Mouse (Mus musculus): Measurements from ENCODE around the gene Padi1.

Padi1 gene

DNA sequence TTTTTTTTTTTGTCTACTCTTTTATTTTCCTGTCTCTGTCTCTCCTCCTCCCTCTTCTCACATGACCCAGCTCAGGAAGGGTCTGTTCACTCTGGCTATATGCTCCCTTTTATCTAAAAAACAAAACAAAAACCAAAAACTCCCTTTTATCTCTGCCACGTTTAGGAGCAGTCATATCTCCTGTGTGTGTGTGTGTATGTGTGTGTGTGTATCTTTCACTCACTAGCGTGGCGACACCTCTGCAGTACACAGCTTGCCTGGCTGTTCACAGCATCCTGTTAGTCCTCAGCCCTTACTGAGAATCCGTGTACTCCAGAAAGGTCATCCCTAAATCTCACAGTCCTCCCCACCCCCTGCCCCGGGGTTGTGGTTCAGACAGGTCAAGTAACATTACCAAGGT, 30.1 kb downstream of the Padi1 start:
- DNase-seq: no peak

DNA sequence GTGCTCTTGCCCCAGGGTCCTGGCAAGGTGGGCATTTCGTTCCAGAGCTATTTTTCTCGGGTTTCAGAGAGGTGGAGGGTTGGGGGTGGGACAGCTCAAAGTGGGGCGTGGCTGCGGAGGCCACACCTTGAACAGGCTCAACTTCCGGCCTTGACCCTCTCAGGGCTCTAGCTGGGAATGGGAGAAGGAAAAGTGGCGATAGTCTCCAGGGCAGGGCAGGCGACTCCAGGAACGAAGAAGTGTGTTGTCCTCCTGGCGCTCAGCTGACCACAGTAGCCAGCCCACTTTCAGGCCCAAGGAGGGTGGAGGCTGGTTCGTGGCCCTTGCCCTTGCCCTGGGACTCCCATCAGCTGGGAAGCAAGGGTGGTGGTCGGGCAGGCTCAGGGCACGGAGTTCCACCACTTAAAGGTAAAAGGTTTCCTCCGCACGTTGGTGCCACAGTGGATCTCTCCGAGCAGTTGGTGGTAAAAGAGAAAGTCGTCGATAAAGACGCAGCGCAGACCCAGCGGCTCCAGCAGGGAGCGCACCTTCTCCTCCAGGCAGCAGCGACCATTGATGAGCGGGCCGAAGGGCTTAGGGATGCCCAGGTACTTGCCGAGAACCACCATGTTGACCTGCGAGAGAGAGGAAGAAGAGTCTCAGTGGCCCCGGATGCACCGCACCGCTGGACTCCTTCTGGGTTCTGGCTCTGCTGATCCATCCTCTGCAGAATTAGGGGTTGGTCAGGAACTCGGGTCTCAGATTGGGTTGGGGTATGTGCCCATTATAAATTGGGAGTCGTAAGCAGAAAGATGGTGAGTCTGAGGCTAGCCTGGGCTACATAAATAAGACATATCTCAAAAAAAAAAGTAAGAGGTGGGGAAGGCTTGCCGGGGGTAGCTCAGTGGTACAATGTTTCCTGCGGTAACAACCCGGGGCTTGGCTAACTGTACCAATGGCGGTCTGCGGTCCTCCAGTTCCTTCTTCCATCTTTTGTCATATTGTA, 31.0 kb downstream of the Padi1 start:
- peak; percentile 72 for DNase-seq

DNA sequence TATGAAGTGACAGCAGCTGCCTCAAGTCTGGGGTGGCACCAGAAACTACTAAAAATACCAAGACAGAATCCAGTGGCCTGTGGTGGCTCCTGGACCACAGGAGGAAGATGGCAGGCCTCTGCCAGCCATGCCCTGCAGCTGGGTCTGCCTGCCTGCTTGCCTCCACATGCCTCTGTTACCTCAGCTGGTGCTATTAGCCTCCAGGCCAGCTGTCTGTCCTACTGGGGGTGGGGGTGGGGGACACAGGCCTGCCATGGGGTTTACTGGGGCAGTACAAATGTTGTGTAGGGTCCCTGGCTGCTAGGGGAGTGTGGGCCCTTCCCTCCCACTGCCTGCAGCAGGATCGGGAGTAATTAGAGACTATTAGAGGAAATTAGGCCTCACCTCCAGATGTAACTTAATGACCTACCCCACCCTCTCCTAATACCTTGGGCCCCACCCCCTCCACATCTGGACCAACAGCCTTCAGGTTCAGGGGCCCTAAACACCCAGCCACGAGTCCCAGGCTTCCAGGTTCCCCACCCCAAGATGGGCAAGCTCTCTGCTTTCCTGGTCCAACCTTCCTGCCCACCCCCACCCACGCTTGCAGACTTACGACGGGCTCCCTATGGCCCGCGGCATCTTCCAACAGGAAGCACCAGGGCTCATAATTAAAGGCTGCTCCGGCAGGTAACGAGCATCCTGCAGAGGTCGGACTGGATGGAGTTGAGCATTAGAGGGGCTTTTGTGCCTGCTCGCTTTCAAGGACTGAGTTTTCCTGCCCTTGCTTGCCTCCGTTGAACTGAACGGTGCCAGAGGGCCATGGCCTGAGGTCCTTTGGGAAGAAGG, 32.0 kb downstream of the Padi1 start:
- peak; percentile 35 for DNase-seq

DNA sequence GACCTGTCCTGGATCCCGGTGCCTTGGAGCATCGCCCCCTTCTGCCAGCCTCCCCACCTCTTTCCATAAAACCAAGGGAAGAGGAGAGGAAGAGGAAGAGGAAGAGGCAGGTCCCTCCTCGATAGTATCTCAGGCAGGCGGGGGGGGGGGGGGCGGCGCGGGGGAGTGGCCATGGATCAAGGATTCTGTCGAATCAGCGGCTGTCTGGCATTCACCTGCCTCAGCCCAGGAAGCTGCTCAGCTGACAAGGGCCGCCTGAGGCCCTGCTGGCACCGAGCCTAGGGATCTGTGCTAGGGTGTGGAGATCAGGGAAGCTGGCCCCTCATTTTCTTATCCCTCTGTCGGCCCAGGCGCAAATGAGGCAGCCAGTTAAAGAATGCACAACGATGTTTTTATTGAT, 33.0 kb downstream of the Padi1 start:
- no peak for DNase-seq

DNA sequence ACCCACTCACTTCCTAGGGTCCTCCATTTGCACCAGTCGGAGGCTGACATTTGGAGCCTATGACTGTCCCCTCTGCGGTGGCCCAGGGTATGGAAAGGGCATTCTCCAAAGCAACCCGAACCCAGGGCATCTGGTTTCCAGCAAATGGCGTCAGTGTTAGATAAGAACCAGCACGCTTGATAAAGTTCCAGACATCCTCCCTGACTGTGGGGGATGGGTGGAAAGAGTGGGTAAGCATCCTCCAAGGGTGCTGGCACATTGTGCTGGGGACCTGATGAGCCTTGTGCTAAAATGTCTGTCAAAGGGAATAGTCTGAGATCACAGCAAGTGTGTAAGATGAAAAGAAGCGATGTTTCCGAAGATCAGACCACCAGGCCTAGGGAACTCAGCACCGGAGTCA, 33.4 kb downstream of the Padi1 start:
- DNase-seq: no peak

DNA sequence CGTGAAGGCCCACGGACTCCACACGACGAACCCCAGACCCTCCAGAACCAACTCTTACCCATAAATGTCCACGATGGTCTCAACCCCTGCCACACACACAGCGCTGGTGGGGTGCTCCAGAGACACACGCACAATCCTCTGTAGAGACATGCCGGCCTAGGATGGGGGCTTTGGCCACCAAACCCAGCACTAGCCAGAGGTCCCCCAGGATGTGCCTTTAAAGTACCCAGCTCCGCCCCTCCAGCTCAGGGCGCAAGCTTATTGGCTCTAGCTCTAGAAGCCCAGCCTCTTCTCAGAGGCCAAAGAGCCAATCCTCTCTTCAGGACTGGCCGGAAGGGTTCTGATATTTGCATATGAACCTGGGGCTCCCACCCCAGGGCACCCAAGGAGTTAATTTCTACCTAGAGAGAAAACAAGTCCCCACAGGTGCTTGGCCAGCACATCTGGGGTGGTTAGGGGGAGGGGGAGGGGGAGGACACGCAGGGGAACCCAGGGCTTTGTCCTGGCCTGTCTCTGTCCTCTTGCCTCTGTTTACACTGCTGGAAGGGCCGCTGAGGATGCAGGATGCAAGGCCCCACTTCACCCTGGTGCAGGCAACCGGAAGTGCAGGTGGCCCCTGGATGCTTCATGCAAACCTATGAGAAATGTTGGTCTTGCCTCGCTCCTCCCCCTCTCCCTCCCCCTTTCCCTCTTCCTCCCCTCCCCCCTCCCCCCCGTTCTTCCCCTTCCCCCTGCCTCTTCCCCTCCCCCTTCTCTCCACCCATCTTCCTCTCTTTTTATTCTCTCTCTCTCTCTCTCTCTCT, 34.9 kb downstream of the Padi1 start, which contains the start of gene Padi3:
Padi3 (minus strand) TSS at position 191 of the 803 bp plus-strand sequence.
- no peak for DNase-seq

DNA sequence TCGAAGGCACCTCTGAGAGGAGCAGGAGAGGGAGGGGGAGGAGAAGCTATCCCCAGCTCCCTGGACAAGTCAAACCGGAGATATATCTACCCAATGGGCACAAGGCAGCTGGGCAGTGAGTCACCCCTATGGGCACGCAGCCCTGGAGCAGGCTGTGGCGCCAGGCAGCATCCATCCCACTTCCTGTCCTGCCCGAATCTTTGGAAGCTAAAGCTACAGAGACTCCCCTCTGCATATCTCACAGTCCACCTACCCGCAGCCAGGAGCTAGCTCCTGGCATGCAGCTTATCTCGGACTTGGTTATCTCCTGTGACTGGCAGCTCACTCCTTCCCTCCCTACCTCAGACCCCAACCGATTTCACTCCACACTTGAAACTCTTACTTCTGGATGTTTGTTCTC, 36.5 kb downstream of the Padi1 start:
- DNase-seq: no peak

DNA sequence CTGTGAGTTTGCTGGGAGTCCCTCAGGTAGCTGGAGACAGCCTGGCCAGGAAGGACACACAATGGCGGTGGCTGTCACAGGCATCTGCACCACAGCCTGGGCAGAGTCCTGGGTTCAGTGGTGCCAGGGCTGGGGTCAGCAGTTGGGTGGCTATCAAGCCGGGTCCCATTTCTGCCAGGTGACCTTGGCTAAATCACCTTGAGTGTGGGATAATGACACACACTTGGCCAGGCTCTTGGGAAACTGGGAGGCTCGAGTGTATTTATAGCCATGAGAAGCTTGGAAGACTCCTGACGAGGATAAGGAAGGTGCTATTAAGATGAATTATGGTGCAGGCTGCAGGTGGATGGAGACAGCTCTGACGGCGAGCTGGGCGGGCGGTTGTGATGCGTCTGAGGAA, 41.0 kb downstream of the Padi1 start:
- DNase-seq: no peak

DNA sequence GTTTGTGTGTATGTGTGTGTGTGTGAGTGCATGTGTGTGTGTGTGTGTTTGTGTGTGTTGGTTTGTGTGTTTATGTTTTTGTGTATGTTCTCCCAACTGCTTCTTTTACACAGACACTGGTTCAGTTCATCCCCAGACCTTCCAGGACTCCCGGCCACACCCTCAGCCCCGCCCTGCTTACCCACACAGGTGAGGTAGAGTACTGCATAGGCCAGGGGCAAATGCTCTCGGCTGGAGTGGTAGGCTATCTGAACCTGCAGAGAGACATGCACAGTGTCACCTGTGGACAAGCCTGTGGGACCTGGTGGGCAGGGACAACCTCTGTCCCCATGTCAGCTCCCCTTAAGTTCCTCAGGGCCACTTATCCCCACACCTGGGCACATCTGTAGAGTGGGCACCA, 44.2 kb downstream of the Padi1 start:
- DNase-seq: no peak

DNA sequence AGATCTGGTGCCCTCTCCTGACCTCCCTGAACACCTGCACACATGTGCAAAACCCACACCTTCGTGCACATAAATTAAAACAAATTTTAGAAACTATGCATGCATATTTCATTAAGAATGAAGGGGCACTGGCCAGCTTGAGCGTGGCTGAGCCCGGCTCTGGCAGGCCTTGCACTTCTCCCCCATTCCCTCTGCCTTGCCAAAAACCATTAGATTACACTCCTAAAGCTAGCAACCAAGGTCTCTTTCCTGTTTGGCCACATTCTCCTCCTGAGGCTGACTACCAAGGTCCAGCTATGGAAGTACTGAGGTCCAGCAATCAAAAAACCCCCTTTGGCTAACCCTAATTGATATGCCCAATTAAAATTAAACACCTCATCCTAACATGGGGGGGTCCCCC, 48.8 kb downstream of the Padi1 start:
- no peak for DNase-seq

DNA sequence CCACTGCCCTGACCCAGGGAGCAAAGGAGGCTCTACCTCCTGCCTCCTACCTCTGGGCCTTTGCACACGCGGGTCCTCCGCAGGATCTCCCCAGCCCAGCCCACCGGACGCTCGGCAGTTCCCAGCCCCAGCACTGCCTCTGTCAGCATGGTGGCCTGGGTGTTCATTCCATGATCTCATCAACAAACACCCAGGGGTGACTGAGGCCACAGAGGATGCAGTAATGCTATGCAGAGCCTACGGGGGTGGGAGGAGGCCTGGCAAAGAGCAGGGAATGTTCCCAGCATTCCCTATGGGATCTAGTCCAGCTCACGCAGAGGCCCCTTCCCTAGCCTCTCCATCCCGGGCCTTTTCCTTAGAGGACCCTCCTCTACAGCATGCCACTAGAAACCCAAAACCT, 50.9 kb downstream of the Padi1 start:
- DNase-seq: no peak

DNA sequence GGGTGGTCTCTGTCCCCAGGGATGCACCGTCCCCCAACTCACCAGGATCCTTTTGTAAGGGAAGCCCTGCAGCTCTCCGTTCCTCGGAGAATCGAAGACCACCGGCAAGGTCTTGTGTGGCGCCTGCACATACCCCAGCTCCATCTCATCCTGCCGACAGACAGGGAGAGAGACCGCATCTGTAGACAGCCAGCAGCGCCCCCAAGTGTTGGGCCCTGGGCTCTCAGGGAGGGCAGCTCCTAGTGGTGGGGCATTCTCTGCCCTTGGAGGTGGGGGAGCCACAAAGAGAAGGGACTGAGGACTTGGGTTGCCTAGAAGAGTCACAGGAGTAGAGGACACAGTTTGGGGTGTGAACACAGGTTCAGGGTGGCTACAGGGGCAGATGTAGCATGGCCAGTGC, 51.8 kb downstream of the Padi1 start:
- no peak for DNase-seq

DNA sequence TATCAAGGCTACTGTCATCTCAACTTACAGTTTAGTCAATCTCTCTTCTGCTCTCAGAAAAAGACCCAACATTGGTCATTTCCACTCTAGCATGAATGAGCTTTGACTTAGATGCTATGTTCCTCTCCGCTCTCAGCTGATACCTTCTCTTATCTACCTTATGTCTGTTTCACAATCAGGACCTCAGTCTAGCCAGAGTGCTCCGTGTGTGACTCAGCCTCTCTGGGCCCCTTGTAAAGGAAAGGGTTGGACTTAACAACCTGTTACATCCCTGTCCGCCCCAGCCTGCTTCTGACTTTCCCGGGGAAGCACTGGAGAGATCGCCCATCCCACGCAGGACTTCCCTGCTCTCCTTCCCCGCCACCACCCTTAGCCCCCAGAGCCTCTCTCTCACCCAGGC, 53.0 kb downstream of the Padi1 start:
- no peak for DNase-seq

DNA sequence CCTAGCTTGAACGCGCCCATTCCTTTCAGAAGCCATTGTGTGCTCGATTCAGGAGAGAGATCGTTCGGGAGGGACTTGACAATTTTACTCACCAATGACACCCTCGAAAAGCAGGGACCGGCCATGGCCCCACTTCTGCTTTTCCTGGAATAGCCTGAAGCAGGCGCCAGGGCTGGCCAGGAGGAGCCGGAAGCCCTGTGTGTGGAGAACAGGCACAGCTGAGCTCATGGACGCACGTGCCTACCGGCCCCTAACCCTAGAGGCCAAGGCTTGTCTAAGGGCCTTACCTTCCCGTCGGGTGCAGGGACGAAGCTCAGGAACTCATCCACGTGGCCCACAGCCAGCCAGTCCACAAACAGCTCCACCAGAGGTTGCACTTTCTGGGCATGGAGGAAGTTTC, 54.5 kb downstream of the Padi1 start:
- no peak for DNase-seq

DNA sequence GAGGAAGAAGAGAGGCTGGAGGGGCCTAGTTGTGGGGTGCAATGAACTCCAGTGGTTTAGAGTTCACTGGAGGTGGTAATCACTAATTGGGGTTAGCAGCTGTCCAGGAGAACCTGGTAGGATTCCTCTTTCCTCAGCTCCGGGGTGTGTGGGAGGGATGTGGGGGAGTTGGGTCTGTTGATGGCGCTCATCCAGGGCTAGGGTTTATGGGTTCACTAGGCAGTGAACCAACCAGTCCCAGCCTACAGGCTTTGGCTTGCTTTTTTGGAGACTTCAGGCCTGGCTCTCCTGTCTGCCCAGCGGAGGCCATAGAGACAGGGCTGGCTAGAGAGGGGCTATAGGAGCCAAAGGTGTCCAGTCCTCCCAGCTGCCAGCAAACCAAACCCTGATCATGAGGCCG, 55.6 kb downstream of the Padi1 start:
- DNase-seq: no peak

DNA sequence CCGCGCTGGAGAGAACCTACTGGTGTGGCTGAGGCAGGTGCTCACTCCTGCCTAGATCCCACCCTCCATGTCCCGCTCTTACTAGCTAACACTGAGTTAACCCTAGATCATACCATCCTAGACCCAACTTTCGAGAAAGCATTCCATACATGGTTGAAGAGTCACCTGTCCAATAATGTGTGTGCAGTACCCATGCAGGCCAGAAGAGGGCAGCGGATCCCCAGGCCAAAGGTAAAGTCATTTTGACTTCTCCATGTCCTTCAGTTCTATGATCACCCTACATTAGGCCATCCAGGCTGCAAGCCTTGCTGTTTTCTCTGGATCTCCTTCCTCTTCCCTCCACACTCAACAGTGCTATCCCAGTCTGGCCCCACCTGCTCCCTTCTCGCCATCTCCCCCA, 56.6 kb downstream of the Padi1 start:
- peak; percentile 55 for DNase-seq

DNA sequence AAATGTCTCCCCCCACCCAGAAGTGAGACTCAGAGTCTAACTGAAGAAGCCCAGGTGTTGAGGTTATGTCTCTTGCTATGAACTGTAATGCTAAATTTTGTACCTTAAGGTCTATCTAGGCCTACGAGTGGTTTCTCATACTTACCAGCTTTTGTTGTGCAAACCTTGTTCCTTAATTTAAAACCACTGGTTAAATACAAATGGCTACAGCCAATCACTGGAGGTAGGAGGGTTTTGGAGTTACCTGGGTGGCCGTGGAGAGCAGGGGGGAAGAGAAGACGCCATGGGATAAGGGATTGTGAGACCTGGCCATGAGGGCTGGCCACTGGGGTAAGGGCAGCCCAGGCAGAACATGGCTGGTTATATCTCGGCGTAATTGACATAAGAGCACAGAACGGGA, 57.3 kb downstream of the Padi1 start:
- no peak for DNase-seq

DNA sequence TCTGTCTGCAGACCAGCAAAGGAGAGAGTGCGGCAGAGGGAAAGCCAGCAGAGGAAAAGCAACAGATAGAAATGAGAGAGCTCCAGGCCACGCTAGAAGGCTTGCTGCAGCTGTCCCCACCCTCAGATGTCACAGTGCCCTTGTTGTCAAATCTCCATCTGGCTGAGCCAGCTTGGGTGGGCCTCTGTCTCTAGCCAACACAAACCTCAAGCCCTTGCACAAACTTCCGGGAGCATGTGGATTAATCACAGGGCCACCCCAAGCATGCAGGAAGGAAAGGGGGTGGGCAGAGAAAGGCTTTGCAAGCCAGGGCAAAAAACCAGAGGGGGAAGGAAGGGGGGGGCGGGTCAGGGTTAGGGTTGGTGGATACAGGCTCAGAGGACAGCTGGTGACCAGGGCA, 58.2 kb downstream of the Padi1 start:
- DNase-seq: no peak

DNA sequence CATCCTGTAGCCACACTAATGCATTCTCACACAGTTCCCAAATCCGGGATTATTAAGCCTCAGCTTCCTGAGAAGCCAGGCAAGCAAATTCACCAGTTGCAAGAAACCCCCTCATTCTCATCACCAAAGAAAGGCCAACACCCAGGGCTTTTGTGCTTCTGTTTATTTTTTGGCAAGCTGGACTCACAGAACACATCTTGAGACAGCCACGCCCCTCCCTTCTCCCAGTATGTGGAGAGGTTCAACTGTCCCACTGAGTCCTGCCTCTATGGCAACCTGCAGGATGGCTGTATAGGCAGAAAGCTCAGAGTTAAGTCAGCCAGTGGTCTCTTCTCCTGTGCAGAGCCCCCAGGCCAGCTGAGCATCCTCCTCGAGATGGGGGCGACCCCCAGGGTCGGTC, 60.4 kb downstream of the Padi1 start:
- DNase-seq: no peak

DNA sequence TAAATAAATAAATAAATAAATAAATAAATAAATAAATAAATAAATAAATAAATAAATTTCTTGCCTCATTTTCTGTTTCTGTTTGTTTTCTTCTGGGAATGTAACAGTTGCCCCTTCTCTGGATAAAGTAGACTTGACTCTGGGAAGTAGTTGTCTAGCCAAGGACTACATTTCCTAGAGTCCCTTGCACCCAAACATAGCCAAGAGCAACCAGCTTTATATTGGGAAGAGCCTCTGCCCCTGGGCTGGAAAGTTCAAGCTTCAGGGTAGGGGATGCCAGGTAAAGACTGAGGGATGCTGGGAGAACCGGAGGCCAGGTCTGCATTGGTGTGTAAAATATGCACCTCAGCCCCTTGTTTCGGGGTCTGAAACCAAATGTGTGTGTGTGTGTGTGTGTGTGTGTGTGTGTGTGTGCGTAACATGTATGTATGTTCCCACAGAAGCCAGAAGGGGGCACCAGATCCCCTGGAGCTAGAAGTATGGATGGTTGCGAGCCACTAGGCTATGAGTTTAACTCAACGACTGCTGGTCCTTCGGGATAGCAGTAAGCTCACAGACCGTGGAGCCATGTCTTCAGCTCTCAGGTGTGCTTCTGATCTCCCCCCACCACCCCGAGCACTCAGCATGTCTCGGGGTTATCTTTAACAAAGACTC, 61.2 kb downstream of the Padi1 start:
- DNase-seq: no peak

DNA sequence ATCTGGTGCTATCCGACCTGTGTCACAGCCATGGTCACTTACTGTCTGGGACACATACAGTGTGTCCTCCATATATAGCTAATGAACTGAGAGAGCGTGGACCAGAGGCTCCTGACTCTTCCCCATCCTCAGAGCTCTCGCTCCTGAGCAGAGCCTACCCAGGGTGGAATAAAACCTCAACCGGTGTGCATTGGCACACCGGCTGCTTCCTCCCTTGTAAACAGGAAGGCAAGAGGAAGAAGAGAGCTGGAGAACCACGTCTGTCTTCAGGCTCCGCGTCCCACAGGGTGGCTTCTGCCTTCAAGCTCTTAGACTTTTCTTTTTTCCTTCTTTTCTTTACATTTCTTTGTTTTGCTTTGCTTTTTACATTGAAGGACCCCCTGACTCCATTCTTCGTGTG, 62.8 kb downstream of the Padi1 start:
- no peak for DNase-seq

DNA sequence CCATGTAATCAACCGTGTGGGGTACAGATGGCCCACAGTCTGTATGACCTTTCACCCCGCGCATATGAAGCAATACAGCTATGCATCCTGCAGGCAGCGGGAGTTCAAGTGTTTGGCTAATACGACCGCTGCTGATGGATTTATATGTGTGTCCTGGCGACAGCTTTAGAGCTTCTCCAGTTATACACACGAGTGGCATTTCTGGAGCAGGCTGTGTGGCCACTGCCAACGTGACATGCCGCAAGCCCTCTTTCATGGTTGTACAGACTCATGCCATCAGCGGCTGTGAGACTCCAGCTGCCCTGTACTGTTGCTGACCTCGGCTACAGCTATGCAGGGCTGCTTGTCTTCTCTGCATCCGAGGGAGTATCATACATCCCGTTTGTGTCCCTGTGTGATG, 65.1 kb downstream of the Padi1 start:
- no peak for DNase-seq

All from embryo, embryonic 11 days (tissue).